Mouse (Mus musculus): ENCODE measurements around the gene Gpatch4. TPM values are rescaled to one million over a fixed set of nuclear protein-coding genes. Genes with fewer than 3 reads are reported as not detected.

Gene Gpatch4
- polyA plus RNA-seq, 1 experiment = 11.7 TPM

GRCm38 (mm10) chr3:88087688-88088087, 44.8 kb downstream of the Gpatch4 start:
- H3K36me3 ChIP-seq (ENCODE audit: control insufficient read depth, insufficient read depth) = peaks cover 15% of the 10 kb centered on the region
- peaks cover 6% of the 10 kb centered on the region for H3K79me2 ChIP-seq (ENCODE audit: control insufficient read depth, insufficient read depth)
- H3K4me2 ChIP-seq (ENCODE audit: low read depth) = no peak overlapping the region
- H3ac ChIP-seq (ENCODE audit: control insufficient read depth, insufficient read length) = no peak overlapping the region
- H3K4me3 ChIP-seq = no peak overlapping the region
- TF ChIP-seq MYOD1 (IDR thresholded peaks at IDR 0.05; ENCODE audit: control insufficient read depth in 1 of 3, insufficient read length in 2 of 3, low read depth in 2 of 3) = no peak
- TF ChIP-seq TCF12 (IDR thresholded peaks at IDR 0.05; ENCODE audit: insufficient read depth, poor library complexity, severe bottlenecking) = no peak
- TF ChIP-seq SRF (IDR thresholded peaks at IDR 0.05; ENCODE audit: control insufficient read depth, insufficient read length, low read depth) = no peak
- no peak for TF ChIP-seq MYOG (IDR thresholded peaks at IDR 0.05; ENCODE audit: control insufficient read depth in 1 of 3, insufficient read depth in 1 of 3, insufficient read length in 2 of 3, low read depth in 2 of 3)
- TF ChIP-seq MAX (IDR thresholded peaks at IDR 0.05; ENCODE audit: low read depth) = no peak
- no peak for TF ChIP-seq CEBPB (IDR thresholded peaks at IDR 0.05; ENCODE audit: insufficient read depth, poor library complexity, severe bottlenecking)
- no peak for TF ChIP-seq TCF3 (IDR thresholded peaks at IDR 0.05; ENCODE audit: insufficient read length, low read depth)
- no peak for TF ChIP-seq REST (IDR thresholded peaks at IDR 0.05; ENCODE audit: insufficient read depth, insufficient read length)
- no peak for TF ChIP-seq POLR2A (IDR thresholded peaks at IDR 0.05; ENCODE audit: insufficient read length, low read depth)
- no peak for TF ChIP-seq E2F4 (IDR thresholded peaks at IDR 0.05; ENCODE audit: insufficient read depth)
- TF ChIP-seq POLR2AphosphoS2 (IDR thresholded peaks at IDR 0.05; ENCODE audit: insufficient read length, low read depth) = no peak
- TF ChIP-seq USF1 (IDR thresholded peaks at IDR 0.05; ENCODE audit: low read depth) = no peak
- no peaks in the 10 kb centered on the region for H3K27me3 ChIP-seq (ENCODE audit: control insufficient read depth, insufficient read depth, insufficient read length)

DNA sequence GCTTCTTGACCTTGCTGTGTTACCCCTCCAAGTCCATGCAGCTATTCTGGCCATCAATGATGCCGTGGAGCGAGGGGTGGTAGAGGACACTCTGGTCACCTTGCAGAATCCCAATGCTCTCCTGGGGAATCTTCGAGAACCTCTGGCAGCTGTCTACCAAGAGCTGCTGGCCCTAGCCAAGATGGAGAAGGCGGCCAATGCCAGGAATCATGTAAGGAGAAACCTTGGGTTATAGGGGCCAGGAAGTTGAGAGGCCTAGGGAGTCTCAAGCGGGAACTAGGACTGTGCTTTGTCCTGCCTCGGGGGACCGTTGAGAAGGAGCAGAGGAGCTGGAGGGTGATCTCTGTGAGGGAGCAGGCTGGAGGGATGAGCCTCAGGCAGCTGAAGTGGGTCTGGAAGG, 47.2 kb downstream of the Gpatch4 start:
- H3ac ChIP-seq (ENCODE audit: control insufficient read depth, insufficient read length) = no peak overlapping the region
- no peaks in the 10 kb centered on the region for H3K27me3 ChIP-seq (ENCODE audit: control insufficient read depth, insufficient read depth, insufficient read length)
- H3K4me3 ChIP-seq = no peak overlapping the region
- no peak overlapping the region for H3K4me2 ChIP-seq (ENCODE audit: low read depth)
- H3K36me3 ChIP-seq (ENCODE audit: control insufficient read depth, insufficient read depth) = peaks cover 18% of the 10 kb centered on the region
- TF ChIP-seq REST (IDR thresholded peaks at IDR 0.05; ENCODE audit: insufficient read depth, insufficient read length) (no peak), POLR2AphosphoS2 (IDR thresholded peaks at IDR 0.05; ENCODE audit: insufficient read length, low read depth) (no peak), E2F4 (IDR thresholded peaks at IDR 0.05; ENCODE audit: insufficient read depth) (no peak), USF1 (IDR thresholded peaks at IDR 0.05; ENCODE audit: low read depth) (no peak), MYOG (IDR thresholded peaks at IDR 0.05; ENCODE audit: control insufficient read depth in 1 of 3, insufficient read depth in 1 of 3, insufficient read length in 2 of 3, low read depth in 2 of 3) (no peak), MYOD1 (IDR thresholded peaks at IDR 0.05; ENCODE audit: control insufficient read depth in 1 of 3, insufficient read length in 2 of 3, low read depth in 2 of 3) (no peak), TCF12 (IDR thresholded peaks at IDR 0.05; ENCODE audit: insufficient read depth, poor library complexity, severe bottlenecking) (no peak), SRF (IDR thresholded peaks at IDR 0.05; ENCODE audit: control insufficient read depth, insufficient read length, low read depth) (no peak)
- H3K79me2 ChIP-seq (ENCODE audit: control insufficient read depth, insufficient read depth) = no peaks in the 10 kb centered on the region

GRCm38 (mm10) chr3:88090616-88091015, 47.7 kb downstream of the Gpatch4 start:
- TF ChIP-seq USF1 (IDR thresholded peaks at IDR 0.05; ENCODE audit: low read depth) = no peak
- no peak for TF ChIP-seq SRF (IDR thresholded peaks at IDR 0.05; ENCODE audit: control insufficient read depth, insufficient read length, low read depth)
- TF ChIP-seq MYOD1 (IDR thresholded peaks at IDR 0.05; ENCODE audit: control insufficient read depth in 1 of 3, insufficient read length in 2 of 3, low read depth in 2 of 3) = no peak
- TF ChIP-seq POLR2A (IDR thresholded peaks at IDR 0.05; ENCODE audit: insufficient read length, low read depth) = no peak
- no peak for TF ChIP-seq MYOG (IDR thresholded peaks at IDR 0.05; ENCODE audit: control insufficient read depth in 1 of 3, insufficient read depth in 1 of 3, insufficient read length in 2 of 3, low read depth in 2 of 3)
- no peak for TF ChIP-seq POLR2AphosphoS2 (IDR thresholded peaks at IDR 0.05; ENCODE audit: insufficient read length, low read depth)
- Histone ChIP-seq H3K36me3 (ENCODE audit: control insufficient read depth, insufficient read depth) (peaks cover 18% of the 10 kb centered on the region), H3K4me3 (no peak overlapping the region), H3K4me2 (ENCODE audit: low read depth) (no peak overlapping the region), H3ac (ENCODE audit: control insufficient read depth, insufficient read length) (no peak overlapping the region), H3K79me2 (ENCODE audit: control insufficient read depth, insufficient read depth) (no peaks in the 10 kb centered on the region), H3K27me3 (ENCODE audit: control insufficient read depth, insufficient read depth, insufficient read length) (no peaks in the 10 kb centered on the region)

DNA sequence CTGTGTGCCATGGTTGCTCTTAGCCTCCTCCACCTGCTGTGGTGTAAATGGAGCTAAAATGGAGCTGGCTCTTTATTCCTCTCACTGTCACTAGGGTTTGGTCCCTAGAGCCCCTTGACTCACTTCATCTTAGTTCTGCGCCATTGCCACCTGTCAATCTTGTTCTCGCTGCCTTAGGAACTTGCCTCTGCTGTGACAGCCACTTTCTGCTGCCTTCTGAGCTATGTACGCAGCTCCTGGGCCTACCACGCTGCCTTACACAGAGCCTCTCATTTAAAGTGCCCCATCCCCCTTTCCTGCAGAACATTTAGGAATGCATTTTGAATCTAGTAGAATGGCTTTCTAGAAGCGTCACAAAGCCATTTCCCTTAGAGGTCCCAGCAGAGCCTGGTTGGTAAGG, 51.2 kb downstream of the Gpatch4 start:
- H3K4me2 ChIP-seq (ENCODE audit: low read depth) = no peak overlapping the region
- H3K4me3 ChIP-seq = no peak overlapping the region
- H3K79me2 ChIP-seq (ENCODE audit: control insufficient read depth, insufficient read depth) = no peaks in the 10 kb centered on the region
- TF ChIP-seq TCF3 (IDR thresholded peaks at IDR 0.05; ENCODE audit: insufficient read length, low read depth) = no peak
- no peak for TF ChIP-seq POLR2AphosphoS2 (IDR thresholded peaks at IDR 0.05; ENCODE audit: insufficient read length, low read depth)
- TF ChIP-seq E2F4 (IDR thresholded peaks at IDR 0.05; ENCODE audit: insufficient read depth) = no peak
- no peak for TF ChIP-seq CEBPB (IDR thresholded peaks at IDR 0.05; ENCODE audit: insufficient read depth, poor library complexity, severe bottlenecking)
- TF ChIP-seq REST (IDR thresholded peaks at IDR 0.05; ENCODE audit: insufficient read depth, insufficient read length) = no peak
- TF ChIP-seq TCF12 (IDR thresholded peaks at IDR 0.05; ENCODE audit: insufficient read depth, poor library complexity, severe bottlenecking) = no peak
- TF ChIP-seq SRF (IDR thresholded peaks at IDR 0.05; ENCODE audit: control insufficient read depth, insufficient read length, low read depth) = no peak
- TF ChIP-seq MYOD1 (IDR thresholded peaks at IDR 0.05; ENCODE audit: control insufficient read depth in 1 of 3, insufficient read length in 2 of 3, low read depth in 2 of 3) = no peak
- peaks cover 13% of the 10 kb centered on the region for H3K36me3 ChIP-seq (ENCODE audit: control insufficient read depth, insufficient read depth)
- H3ac ChIP-seq (ENCODE audit: control insufficient read depth, insufficient read length) = no peak overlapping the region
- no peaks in the 10 kb centered on the region for H3K27me3 ChIP-seq (ENCODE audit: control insufficient read depth, insufficient read depth, insufficient read length)

GRCm38 (mm10) chr3:88097666-88098065, 54.8 kb downstream of the Gpatch4 start:
- Histone ChIP-seq H3K4me3 (no peak overlapping the region), H3K36me3 (ENCODE audit: control insufficient read depth, insufficient read depth) (peaks cover 7% of the 10 kb centered on the region), H3K27me3 (ENCODE audit: control insufficient read depth, insufficient read depth, insufficient read length) (no peaks in the 10 kb centered on the region), H3K4me2 (ENCODE audit: low read depth) (no peak overlapping the region), H3K79me2 (ENCODE audit: control insufficient read depth, insufficient read depth) (no peaks in the 10 kb centered on the region), H3ac (ENCODE audit: control insufficient read depth, insufficient read length) (no peak overlapping the region)
- no peak for TF ChIP-seq MYOG (IDR thresholded peaks at IDR 0.05; ENCODE audit: control insufficient read depth in 1 of 3, insufficient read depth in 1 of 3, insufficient read length in 2 of 3, low read depth in 2 of 3)
- TF ChIP-seq USF1 (IDR thresholded peaks at IDR 0.05; ENCODE audit: low read depth) = no peak
- TF ChIP-seq TCF3 (IDR thresholded peaks at IDR 0.05; ENCODE audit: insufficient read length, low read depth) = no peak
- no peak for TF ChIP-seq E2F4 (IDR thresholded peaks at IDR 0.05; ENCODE audit: insufficient read depth)
- no peak for TF ChIP-seq CEBPB (IDR thresholded peaks at IDR 0.05; ENCODE audit: insufficient read depth, poor library complexity, severe bottlenecking)
- no peak for TF ChIP-seq POLR2AphosphoS2 (IDR thresholded peaks at IDR 0.05; ENCODE audit: insufficient read length, low read depth)
- TF ChIP-seq SRF (IDR thresholded peaks at IDR 0.05; ENCODE audit: control insufficient read depth, insufficient read length, low read depth) = no peak

All from myocyte (in vitro differentiated cells).